Mouse (Mus musculus): ENCODE measurements around the gene Slc2a5. TPM values are rescaled to one million over a fixed set of nuclear protein-coding genes. Genes with fewer than 3 reads are reported as not detected.

The Slc2a5 gene
- polyA plus RNA-seq (2012): 0.03 TPM in 1 of 2 replicates, not detected in the other

GRCm38 (mm10) chr4:150119055-150119454 is at the start of gene Slc2a5:
Gene Slc2a5, plus strand, starts transcription at chr4:150119283.

DNA sequence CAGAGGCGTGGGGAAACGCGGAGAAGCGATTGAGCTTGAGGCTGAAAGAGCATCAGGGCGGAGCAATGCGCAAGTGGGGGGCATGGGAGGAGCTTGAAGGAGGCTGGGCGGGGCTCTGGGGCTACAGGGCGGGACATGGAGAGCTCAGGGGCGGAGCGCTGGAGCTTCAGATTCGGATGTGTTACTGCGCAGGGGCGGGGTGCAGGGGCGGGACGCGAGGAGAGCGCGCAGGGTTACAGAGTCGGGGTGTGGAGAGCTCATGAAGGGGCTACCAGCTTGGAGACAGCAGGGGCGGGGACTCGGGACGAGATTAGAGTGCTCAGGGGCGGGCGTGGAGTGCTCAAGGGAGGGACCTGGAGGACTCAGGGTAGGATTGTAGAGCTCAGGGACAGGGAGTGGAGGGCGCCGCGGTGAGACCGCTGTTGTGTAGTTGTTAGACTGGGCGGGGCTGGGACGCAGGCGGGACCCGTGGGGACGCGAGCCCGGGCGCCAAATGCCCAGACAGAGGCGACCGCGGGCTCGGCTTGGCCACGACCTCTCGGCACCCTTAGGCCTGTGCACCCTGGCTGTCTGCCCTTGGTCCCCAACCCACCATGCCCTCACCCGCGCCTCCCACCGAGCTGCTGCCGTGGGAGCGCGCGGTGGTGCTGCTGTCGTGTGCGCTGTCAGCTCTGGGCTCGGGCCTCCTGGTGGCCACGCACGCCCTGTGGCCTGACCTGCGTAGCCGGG is 31.8 kb upstream of the Slc2a5 start, which contains the start of gene Gpr157:
TSS of gene Gpr157 (plus strand) at position 205 of the 729 bp plus-strand sequence.

Other genes starting within 250 kb of the Slc2a5 start
- gene Spsb1, start 164.2 kb upstream of the Slc2a5 start, polyA plus RNA-seq (2012): 0.22 and 1.0 TPM in 2 replicates
- gene H6pd, start 110.3 kb upstream of the Slc2a5 start, polyA plus RNA-seq (2012): 13.3 and 18.8 TPM in 2 replicates
- gene Gpr157, start 31.9 kb upstream of the Slc2a5 start, polyA plus RNA-seq (2012): 1.2 and 1.5 TPM in 2 replicates
- not detected in 2 replicates for gene Slc2a7, start 29.7 kb downstream of the Slc2a5 start, polyA plus RNA-seq (2012)
- not detected in 2 replicates for gene Car6, start 82.0 kb downstream of the Slc2a5 start, polyA plus RNA-seq (2012)
- gene Eno1, start 117.4 kb downstream of the Slc2a5 start, polyA plus RNA-seq (2012): 380 and 417 TPM in 2 replicates
- gene Rere, start 162.4 kb downstream of the Slc2a5 start, polyA plus RNA-seq (2012): 240 and 249 TPM in 2 replicates

All from megakaryocyte-erythroid progenitor cell, adult 5 weeks (primary cell).